Mouse (Mus musculus) ES-Bruce4 (cell line): Measurements from ENCODE around the gene Gm17416.

ENCODE experiments used
- CTCF ChIP-seq: IDR thresholded peaks from one replicate; pipeline ENCODE4 v1.8.1; 2011; ENCODE audit warnings: low read depth, low read length
- EP300 ChIP-seq: IDR thresholded peaks from 2 replicates; pipeline ENCODE4 v1.6.1; 2011; ENCODE audit warnings: low read depth, low read length; ENCODE audit not compliant: insufficient read depth

GRCm38 (mm10) chr2:152617374-152617773 lies 48.2 kb downstream of the Gm17416 start:
- TF ChIP-seq CTCF (peak; percentile 61), EP300 (no peak)
